Mouse (Mus musculus) erythroblast, embryonic 14.5 days (primary cell): ENCODE data around the gene Lrrc8c.

Experiments used
- GATA1 ChIP-seq: IDR thresholded peaks from 2 replicates; pipeline ENCODE4 v1.6.1; 2012; ENCODE audit warnings: low read length, inconsistent platforms, mixed read lengths
- TAL1 ChIP-seq: IDR thresholded peaks from 3 replicates; pipeline ENCODE4 v1.6.1; 2012; ENCODE audit warnings: low read length, inconsistent platforms, mixed read lengths

DNA sequence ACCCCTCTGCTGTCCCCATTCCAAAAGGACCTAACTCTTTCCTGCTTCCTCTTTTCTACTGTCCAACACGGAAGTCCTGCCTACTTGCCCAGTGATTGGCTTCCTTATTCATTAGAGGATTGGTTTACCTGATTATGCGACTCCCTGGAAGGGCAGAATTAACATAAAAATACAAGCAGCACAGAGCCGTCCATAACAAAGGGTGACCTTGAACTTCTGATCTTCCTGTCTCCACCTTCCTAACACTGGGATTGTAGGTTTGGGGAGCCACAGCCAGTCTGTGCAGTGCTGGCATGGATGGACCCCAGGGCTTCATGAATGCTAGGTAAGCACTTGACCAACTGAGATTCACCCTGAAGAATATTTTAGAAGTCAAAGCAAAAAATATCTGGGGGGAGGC, 25.9 kb downstream of the Lrrc8c start:
- no peak for TF ChIP-seq GATA1
- no peak for TF ChIP-seq TAL1
